In genomic region chr7:45898125-45898524, GRCm38 (mm10) we compare ENCODE assay signal across 8 mouse cellular contexts. TPM values are rescaled to one million over a fixed set of nuclear protein-coding genes. Genes with fewer than 3 reads are reported as not detected.
DNase-seq lines count a peak whose midpoint lies in the region; ATAC-seq and TF ChIP-seq lines count a peak whose summit lies in the region.
"Not testable (repeated sequence)": the region's sequence is repeated elsewhere in the genome, so short reads cannot be mapped to it uniquely, and the experiment has no call there.

No protein-coding gene starts in this region.

- peak; percentile 35 for TF ChIP-seq CTCF in E14TG2a.4 (conservative IDR thresholded peaks at IDR 0.05; ENCODE audit: low read length)

- not testable (repeated sequence) for H3K36me3 ChIP-seq in E14TG2a.4 (ENCODE audit: insufficient read depth, low read length); forebrain, embryonic 15.5 days; hindbrain, embryonic 14.5 days (replicated peaks; ENCODE audit: control insufficient read depth, insufficient read depth); limb, embryonic 10.5 days; neural tube, embryonic 13.5 days

- peak; percentile 67 for DNase-seq in c-Kit-positive CD71-positive TER-119-positive erythroid progenitor cells, embryonic 14.5 days (ENCODE audit: low spot score)
- not testable (repeated sequence) for DNase-seq in hindbrain, embryonic 14.5 days (ENCODE audit: low spot score); limb, embryonic 10.5 days (ENCODE audit: low spot score)
- peak; percentile 35 for DNase-seq in lung, postnatal 10 days
- peak; percentile 40 for DNase-seq in yolk sac, embryonic 10.5 days (ENCODE audit: low spot score)

- not testable (repeated sequence) for H3K9me3 ChIP-seq in E14TG2a.4 (ENCODE audit: low read length); forebrain, embryonic 15.5 days; hindbrain, embryonic 14.5 days (ENCODE audit: control insufficient read depth, low read length); limb, embryonic 10.5 days (replicated peaks); neural tube, embryonic 13.5 days

- H3K4me1 ChIP-seq in E14TG2a.4 (replicated peaks; ENCODE audit: low read depth, low read length): peaks cover 42% of the 10 kb centered on the region
- peaks cover 13% of the 10 kb centered on the region for H3K4me1 ChIP-seq in forebrain, embryonic 15.5 days
- H3K4me1 ChIP-seq in hindbrain, embryonic 14.5 days (replicated peaks; ENCODE audit: control insufficient read depth, insufficient read depth, low read length): peaks cover 13% of the 10 kb centered on the region
- H3K4me1 ChIP-seq in limb, embryonic 10.5 days: peaks cover 21% of the 10 kb centered on the region
- peaks cover 11% of the 10 kb centered on the region for H3K4me1 ChIP-seq in neural tube, embryonic 13.5 days (replicated peaks)

- WGBS in forebrain, embryonic 15.5 days: 44% methylated on average over 4 of the region's 4 CpGs
- WGBS in hindbrain, embryonic 14.5 days: 53% methylated on average over 4 of the region's 4 CpGs
- WGBS in limb, embryonic 10.5 days: 64% methylated on average over 4 of the region's 4 CpGs
- WGBS in neural tube, embryonic 13.5 days: 51% methylated on average over 4 of the region's 4 CpGs

- peak overlapping the region; percentile 87 for H3K4me2 ChIP-seq in forebrain, embryonic 15.5 days (replicated peaks)
- peak overlapping the region; percentile 99 for H3K4me2 ChIP-seq in hindbrain, embryonic 14.5 days (replicated peaks)
- H3K4me2 ChIP-seq in neural tube, embryonic 13.5 days: peak overlapping the region; percentile 91

- peak overlapping the region; percentile 84 for H3K4me3 ChIP-seq in E14TG2a.4 (replicated peaks; ENCODE audit: low read length)
- H3K4me3 ChIP-seq in forebrain, embryonic 15.5 days: 0 out of 2 replicates have a peak overlapping the region, but pooled peaks have one; percentile 54
- peak overlapping the region; percentile 52; the same call in 1 of the 2 replicates for H3K4me3 ChIP-seq in hindbrain, embryonic 14.5 days (replicated peaks; ENCODE audit: low read length)
- peak overlapping the region; percentile 62; the same call in 1 of the 2 replicates for H3K4me3 ChIP-seq in limb, embryonic 10.5 days
- H3K4me3 ChIP-seq in neural tube, embryonic 13.5 days: peak overlapping the region; percentile 46

- not testable (repeated sequence) for ATAC-seq in forebrain, embryonic 15.5 days (replicated peaks); hindbrain, embryonic 14.5 days (ENCODE audit: low FRiP score); neural tube, embryonic 13.5 days (ENCODE audit: low read depth)

- not testable (repeated sequence) for H3K9ac ChIP-seq in forebrain, embryonic 15.5 days (replicated peaks); hindbrain, embryonic 14.5 days
- peak overlapping the region; percentile 78; the same call in 1 of the 2 replicates for H3K9ac ChIP-seq in neural tube, embryonic 13.5 days

- H3K27me3 ChIP-seq in E14TG2a.4 (ENCODE audit: insufficient read depth, low read length): peaks cover 20% of the 10 kb centered on the region
- H3K27me3 ChIP-seq in forebrain, embryonic 15.5 days; hindbrain, embryonic 14.5 days (ENCODE audit: control insufficient read depth, insufficient read depth, low read length); limb, embryonic 10.5 days (ENCODE audit: low read depth, poor library complexity, severe bottlenecking); neural tube, embryonic 13.5 days: not testable (repeated sequence)

- H3K27ac ChIP-seq in forebrain, embryonic 15.5 days (replicated peaks); hindbrain, embryonic 14.5 days; limb, embryonic 10.5 days; neural tube, embryonic 13.5 days (replicated peaks): not testable (repeated sequence)

RNA-seq across cellular contexts. Expression of gene Tmem143, which starts 1.4 kb away (rescaled TPM):
- polyA plus RNA-seq in forebrain, embryonic 15.5 days (2015; fragmentation: Nextera tagmentation; extraction: Ambion mirVana): 4.8 and 5.7 TPM in 2 replicates
- 4.3 and 5.6 TPM in 2 replicates for polyA plus RNA-seq in hindbrain, embryonic 14.5 days (2014; fragmentation: Nextera tagmentation; extraction: Ambion mirVana)
- polyA plus RNA-seq in limb, embryonic 10.5 days (2016; fragmentation: Nextera tagmentation; extraction: Ambion mirVana): 4.8 and 5.7 TPM in 2 replicates
- polyA plus RNA-seq in neural tube, embryonic 13.5 days (2015; fragmentation: Nextera tagmentation; extraction: Ambion mirVana): 4.7 and 5.1 TPM in 2 replicates

RNA-seq across cellular contexts. Expression of gene Syngr4, which starts 1.6 kb away (rescaled TPM):
- 0.33 TPM in 1 of 2 replicates, not detected in the other for polyA plus RNA-seq in forebrain, embryonic 15.5 days (2015; fragmentation: Nextera tagmentation; extraction: Ambion mirVana)
- polyA plus RNA-seq in hindbrain, embryonic 14.5 days (2014; fragmentation: Nextera tagmentation; extraction: Ambion mirVana): 0.39 and 0.40 TPM in 2 replicates
- 1.4 and 1.5 TPM in 2 replicates for polyA plus RNA-seq in limb, embryonic 10.5 days (2016; fragmentation: Nextera tagmentation; extraction: Ambion mirVana)
- not detected in 2 replicates for polyA plus RNA-seq in neural tube, embryonic 13.5 days (2015; fragmentation: Nextera tagmentation; extraction: Ambion mirVana)

RNA-seq across cellular contexts. Expression of gene Grin2d, which starts 19.9 kb away (rescaled TPM):
- polyA plus RNA-seq in forebrain, embryonic 15.5 days (2015; fragmentation: Nextera tagmentation; extraction: Ambion mirVana): 0.84 and 0.92 TPM in 2 replicates
- 4.3 and 4.4 TPM in 2 replicates for polyA plus RNA-seq in hindbrain, embryonic 14.5 days (2014; fragmentation: Nextera tagmentation; extraction: Ambion mirVana)
- polyA plus RNA-seq in limb, embryonic 10.5 days (2016; fragmentation: Nextera tagmentation; extraction: Ambion mirVana): 0.09 and 0.10 TPM in 2 replicates
- polyA plus RNA-seq in neural tube, embryonic 13.5 days (2015; fragmentation: Nextera tagmentation; extraction: Ambion mirVana): 1.6 and 2.1 TPM in 2 replicates

RNA-seq across cellular contexts. Expression of gene Emp3, which starts 23.1 kb away (rescaled TPM):
- polyA plus RNA-seq in forebrain, embryonic 15.5 days (2015; fragmentation: Nextera tagmentation; extraction: Ambion mirVana): 17.2 and 18.5 TPM in 2 replicates
- polyA plus RNA-seq in hindbrain, embryonic 14.5 days (2014; fragmentation: Nextera tagmentation; extraction: Ambion mirVana): 34.1 and 38.8 TPM in 2 replicates
- polyA plus RNA-seq in limb, embryonic 10.5 days (2016; fragmentation: Nextera tagmentation; extraction: Ambion mirVana): 18.5 and 34.5 TPM in 2 replicates
- polyA plus RNA-seq in neural tube, embryonic 13.5 days (2015; fragmentation: Nextera tagmentation; extraction: Ambion mirVana): 47.4 and 51.6 TPM in 2 replicates

RNA-seq across cellular contexts. Expression of gene Kdelr1, which starts 25.6 kb away (rescaled TPM):
- polyA plus RNA-seq in forebrain, embryonic 15.5 days (2015; fragmentation: Nextera tagmentation; extraction: Ambion mirVana): 33.3 and 38.3 TPM in 2 replicates
- polyA plus RNA-seq in hindbrain, embryonic 14.5 days (2014; fragmentation: Nextera tagmentation; extraction: Ambion mirVana): 90.3 and 96.6 TPM in 2 replicates
- 36.8 and 41.2 TPM in 2 replicates for polyA plus RNA-seq in limb, embryonic 10.5 days (2016; fragmentation: Nextera tagmentation; extraction: Ambion mirVana)
- 41.9 and 44.6 TPM in 2 replicates for polyA plus RNA-seq in neural tube, embryonic 13.5 days (2015; fragmentation: Nextera tagmentation; extraction: Ambion mirVana)
